Mouse (Mus musculus): Measurements from ENCODE around the gene Gm11213.

The Gm11213 gene

DNA sequence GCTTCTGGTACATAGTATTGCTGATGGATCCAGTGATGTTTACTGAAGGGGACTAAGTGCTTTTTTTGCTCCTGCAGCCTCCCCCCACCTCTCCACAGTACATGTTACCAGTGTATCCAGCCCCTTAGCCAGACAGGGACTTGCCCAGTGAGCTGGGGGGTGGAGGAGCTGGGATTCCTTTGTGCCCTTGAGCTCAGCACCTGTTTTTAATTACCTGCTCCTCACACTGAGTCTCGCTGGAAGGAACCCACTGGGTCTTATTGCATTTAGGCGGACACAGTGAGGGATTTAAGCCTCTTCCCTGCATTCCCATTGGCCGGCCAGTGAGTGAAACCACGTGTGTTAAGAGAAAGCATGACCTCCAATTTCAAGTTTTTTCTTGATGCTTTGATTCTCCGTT is 22.5 kb downstream of the Gm11213 start:
- no peak for ATAC-seq (ENCODE audit: insufficient number of reproducible peaks, low FRiP score, low TSS enrichment)

DNA sequence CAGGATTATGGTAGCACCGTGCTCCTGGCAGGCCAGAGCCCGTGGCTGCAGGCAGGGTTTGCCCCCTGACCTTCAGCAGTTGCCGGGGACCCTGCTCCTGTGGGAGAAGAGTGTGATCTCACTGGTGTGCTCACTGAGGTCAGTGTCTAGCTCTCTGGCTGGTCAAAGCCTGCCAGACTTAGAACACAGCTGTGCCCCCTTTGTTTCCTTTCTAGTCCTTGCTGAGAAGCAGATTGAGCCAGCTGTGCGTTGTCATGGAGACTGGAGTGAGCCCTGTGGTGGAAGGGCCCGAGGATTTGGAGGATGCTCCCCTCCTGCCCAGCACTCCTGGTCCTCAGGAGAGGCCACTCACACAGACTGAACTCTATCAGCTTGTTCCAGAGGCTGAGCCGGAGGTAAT is 25.0 kb downstream of the Gm11213 start:
- no peak for ATAC-seq (ENCODE audit: insufficient number of reproducible peaks, low FRiP score, low TSS enrichment)

DNA sequence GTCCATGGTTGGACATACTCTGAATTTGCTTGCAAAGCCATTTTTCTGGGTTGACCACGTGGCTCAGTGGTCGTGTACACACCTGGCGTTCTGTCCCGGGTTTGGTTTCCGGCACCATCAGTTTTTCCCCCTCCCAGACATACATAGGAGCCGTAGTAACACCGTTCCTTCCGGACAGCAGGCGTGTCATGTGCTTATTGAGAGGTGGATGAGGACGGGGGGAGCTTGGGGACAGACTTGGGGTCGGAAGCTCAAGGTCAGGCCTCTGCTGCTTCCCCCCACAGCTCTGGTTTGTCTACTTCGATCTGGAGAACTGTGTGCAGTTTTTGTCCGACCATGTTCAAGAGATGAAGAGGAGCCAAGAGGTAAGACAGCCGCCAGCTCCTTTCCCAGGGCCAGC is 25.4 kb downstream of the Gm11213 start:
- ATAC-seq (ENCODE audit: insufficient number of reproducible peaks, low FRiP score, low TSS enrichment): no peak

DNA sequence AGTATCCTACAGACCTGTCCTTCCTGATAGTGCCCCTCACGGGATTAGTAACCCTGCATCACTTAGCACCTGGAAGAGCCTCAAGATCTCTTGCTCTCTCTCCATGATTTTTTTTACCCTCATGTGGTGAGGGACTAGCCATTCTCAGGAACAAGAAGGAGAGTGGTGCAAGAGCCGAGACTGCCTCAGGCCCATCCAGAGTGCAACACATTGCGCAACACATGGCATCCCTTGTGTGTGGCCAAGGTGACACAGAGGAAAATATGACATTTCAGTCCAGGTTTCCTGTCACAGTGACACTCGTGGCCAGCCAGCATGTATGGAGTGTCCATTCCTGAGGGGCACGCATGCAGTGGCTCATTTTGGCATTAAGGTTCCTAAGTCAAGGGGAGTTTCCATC is 32.4 kb downstream of the Gm11213 start:
- ATAC-seq (ENCODE audit: insufficient number of reproducible peaks, low FRiP score, low TSS enrichment): no peak

DNA sequence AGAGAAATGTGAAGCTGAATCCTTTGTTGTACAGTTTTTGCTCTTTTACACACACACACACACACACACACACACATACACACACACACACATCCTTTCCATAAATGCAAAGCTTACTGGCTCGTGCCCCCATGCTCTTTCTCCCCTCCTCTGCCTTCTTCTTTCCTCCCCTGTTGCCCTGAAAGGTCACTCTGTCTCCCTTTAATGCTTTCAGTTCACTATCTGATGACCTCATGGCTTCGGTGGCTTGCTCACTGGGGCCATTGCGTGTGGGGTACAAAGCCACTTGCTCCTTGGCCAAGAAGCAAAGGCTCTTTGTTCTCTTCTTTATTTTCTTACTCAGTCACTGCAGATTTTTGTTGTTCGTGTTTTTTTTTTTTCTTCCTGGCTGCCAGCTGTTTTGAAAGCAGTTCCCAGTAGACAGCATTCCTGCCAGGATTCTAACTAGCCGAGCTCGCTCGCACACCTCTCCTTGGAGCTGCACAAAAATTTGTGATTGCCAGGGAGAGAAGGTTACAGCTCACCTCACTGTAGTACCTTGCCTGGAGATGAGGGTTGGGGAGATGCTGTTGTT is 34.8 kb downstream of the Gm11213 start:
- no peak for ATAC-seq (ENCODE audit: insufficient number of reproducible peaks, low FRiP score, low TSS enrichment)

DNA sequence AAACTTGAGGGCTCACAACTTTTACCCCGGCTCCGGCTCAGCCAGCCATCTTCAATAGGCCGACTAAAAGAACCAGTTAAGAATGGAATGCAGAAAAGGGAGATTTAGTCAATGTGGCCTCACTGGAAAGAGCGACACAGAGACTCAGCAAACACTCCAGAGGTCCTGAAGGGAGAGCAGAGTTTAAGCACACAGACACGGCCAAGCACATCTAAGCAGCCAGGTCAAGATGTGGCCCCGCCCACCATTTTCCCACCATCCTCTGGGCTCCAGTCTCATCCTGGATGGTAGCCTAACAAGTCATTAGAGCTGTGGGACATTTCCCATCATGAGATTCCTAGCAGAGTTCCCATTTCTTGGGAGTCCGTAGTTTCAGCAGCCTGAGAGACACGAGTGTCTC is 35.7 kb downstream of the Gm11213 start:
- no peak for ATAC-seq (ENCODE audit: insufficient number of reproducible peaks, low FRiP score, low TSS enrichment)

DNA sequence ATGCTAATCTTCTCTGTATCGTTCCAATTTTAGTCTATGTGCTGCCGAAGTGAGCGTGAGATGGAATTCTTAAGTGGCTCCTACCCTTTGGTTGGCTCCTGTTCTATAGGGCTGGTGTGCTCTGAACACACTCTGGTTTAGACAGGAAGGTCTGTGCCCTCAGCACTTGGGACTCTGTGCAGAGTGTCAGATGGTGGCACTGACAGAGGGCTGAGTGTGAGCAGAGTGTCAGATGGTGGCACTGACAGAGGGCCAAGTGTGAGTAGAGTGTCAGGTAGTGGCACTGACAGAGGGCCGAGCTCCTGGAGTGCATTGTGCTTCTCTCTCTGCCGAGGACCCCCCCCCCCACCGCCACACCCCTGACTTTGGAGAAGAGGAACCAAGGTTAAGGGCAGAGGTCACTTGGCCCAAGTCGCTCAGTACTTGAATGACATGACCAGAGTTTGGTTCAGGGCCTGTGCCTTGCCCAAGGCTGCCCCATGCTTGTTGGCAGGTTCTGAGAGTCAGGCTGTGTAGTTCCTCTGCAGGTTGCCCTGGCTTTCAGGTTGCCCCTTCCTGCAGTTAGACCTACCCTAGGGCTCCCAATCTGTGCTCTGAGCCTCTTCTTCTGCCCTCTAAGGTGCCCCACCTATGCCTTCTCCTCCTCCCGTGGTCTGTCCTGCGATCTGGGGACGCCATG is 37.2 kb downstream of the Gm11213 start:
- no peak for ATAC-seq (ENCODE audit: insufficient number of reproducible peaks, low FRiP score, low TSS enrichment)

DNA sequence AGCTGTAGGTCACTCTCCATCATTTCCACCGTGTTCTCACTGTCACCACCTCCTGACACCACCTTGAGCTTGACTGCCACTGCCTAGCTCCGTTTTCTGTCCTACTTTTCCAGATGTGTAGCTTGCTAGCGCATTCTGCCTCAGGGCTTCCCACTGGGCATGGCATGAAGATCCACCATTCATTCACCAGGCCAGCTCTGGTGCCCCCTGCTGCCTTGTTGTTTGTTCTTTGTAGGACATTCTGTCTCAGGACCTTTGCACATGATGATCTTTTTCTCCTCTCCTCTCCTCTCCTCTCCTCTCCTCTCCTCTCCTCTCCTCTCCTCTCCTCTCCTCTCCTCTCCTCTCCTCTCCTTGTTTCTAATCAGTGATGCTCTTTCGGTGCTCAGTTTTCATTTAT is 42.3 kb downstream of the Gm11213 start:
- ATAC-seq (ENCODE audit: insufficient number of reproducible peaks, low FRiP score, low TSS enrichment): no peak

DNA sequence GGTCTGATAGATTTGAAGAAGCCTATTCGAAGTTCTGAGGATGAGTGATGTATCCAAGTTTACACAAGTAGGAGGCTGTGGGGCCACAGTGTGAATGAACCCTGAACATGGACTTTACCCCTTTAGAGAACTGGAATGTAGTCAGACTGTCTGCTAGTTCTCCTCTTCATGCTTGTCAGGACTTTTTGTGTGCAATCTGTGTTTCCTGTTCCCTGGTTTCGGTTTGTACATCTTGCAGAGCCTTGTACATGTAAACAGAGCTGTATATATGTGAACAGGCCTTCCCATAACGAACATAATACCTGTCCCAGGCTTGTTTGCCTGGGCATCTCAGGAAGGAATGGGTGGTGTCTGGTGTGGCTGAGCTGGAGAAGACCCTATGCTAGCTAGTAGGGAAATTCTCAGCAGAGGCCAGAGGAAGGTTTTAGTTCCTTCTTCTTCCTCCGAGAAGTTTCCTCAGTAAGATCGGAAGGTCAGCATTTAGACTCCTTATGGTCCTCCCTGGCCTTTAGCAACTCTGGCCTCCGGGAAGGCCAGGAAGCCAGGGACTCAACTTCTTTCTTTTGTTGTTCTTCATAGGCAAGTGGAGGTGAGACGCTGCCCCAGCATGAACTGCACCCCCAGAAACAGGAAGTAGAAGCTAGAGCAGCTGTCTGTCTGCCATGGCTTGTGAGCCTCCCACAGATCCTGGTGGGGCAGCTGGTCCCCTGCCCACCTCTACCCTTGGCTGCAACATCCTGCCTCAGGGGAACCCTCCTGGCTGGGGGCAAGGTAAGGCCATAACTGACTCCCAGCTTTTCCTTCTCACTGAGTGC is 43.0 kb downstream of the Gm11213 start:
- ATAC-seq (ENCODE audit: insufficient number of reproducible peaks, low FRiP score, low TSS enrichment): no peak

DNA sequence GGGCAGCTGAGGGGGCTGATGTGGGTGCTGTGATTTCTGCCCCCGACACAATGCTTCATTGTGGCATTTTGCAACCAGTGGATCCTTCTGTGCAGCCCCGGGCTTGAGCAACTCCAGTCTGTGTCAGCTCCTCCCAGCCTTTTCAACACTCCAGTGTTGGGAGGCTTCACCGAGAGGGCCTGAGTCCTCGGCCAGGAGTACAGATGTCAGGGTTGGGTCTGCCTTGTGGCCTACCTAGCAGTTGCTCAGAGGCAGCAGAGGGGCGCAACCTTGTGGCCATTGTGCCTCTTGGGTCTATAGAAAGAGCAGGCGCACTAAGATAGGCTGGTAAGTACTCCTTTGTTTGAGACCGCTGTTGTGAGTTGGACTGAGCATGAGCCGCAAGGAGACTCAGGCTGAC is 45.0 kb downstream of the Gm11213 start:
- no peak for ATAC-seq (ENCODE audit: insufficient number of reproducible peaks, low FRiP score, low TSS enrichment)

DNA sequence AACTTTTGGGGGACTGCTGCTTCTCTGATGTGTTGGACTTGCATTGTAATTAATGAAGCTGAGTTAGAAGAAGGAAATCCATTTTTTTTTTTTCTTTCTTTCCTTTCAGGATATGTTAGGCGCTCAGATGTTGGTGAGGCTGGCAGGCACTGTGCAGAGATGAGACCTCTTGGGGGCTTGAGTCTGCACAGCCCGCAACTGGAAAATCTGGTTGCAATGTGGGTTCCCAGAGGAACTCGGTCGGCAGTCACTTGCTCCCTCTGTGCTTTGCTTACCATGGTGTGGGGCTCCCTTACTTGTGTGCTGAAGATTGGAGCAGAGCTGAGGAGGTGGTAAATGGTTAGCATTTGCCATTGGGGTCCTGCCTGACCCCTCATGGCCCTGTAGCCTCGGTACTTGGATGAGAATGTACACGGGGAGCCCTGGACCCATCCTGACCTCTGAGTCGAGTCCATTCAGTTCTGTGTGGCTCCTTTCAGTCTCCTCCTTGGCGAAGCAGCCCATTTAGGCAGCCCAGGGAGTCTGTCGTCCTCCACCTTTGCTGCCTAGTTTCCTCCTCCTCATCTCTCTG is 45.8 kb downstream of the Gm11213 start:
- ATAC-seq (ENCODE audit: insufficient number of reproducible peaks, low FRiP score, low TSS enrichment): peak; percentile 4; the same call in 1 of the 2 replicates

DNA sequence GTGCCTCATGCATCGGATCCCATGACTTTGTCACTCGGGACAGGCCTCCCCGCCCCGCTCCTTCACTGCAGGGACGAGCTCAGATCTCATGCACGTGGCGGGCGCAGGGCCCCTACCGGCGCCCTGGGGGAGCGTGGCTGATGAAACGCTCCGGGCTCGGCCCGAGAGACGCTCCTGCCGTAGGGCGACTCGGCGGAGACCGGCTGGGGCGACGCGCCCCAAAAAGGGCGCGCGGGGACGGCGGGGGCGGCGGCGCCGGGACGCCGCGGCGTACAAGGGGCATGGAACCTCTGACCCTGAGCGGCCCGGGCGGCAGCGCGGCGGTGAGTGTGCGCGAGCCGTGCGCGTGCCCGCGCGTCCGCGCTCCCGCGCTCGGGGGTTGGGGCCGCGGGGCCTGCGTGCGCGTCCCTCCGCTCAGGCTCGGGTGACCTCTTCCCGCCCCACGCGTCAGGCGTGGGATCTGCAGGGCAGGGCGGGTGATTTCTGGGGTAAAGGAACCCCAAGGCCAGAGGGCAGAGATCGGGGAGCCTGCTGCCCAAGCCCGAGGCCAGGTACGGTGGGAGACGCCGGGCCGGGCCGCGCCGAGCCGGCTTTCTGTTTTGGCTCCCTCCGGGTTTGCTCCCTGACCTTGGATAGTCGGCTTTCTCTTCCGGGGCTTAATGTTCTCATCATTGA is 46.5 kb downstream of the Gm11213 start, which contains the start of gene Tmem268:
Gene Tmem268 (plus strand): TSS at position 375 of the 675 bp plus-strand sequence.
- ATAC-seq (ENCODE audit: insufficient number of reproducible peaks, low FRiP score, low TSS enrichment): peak; percentile 83

DNA sequence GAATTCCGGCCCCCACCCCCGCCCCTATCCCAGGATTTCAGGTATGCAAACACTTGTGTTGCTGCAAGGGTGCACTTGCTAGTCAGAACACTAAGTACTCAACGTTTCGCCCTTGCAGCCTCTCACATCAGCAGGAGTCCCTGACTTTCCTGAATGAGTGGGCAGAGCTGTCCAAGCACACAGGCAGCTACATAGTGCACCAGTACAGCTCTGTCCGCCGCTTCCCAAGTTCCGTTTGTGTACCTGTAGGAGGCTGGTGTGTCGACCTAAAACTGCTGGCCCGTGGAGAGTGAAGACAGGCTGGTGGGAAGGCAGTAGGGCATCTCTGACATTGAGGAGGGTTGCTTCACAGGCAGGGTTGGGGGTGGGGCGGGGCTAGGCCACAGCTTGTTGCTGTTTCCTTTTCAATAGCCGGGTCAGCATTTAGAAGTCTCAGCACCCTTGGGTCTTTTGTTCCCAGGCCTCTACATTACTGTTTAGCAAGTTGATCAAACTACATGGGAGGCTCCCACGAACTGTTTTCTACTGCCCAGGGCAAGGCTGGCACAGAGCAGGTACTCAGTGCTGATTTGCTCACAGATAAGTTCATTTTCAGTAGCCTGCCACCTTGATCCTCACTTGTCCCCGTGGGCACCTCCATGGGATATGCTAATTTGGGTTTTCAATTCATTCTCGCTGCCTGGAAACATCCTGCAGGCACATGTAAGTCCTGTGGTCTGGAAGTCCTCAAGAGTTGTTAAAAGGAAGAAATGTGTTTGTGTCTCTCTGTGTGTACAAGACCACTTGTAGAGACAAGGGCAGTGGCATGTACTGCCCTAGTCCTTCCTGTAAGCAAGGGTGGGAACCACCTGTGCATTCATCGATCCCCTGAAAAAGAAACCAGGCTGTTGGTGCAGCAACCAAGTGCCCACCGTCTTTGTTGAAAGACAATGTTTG is 47.7 kb downstream of the Gm11213 start:
- no peak for ATAC-seq (ENCODE audit: insufficient number of reproducible peaks, low FRiP score, low TSS enrichment)

DNA sequence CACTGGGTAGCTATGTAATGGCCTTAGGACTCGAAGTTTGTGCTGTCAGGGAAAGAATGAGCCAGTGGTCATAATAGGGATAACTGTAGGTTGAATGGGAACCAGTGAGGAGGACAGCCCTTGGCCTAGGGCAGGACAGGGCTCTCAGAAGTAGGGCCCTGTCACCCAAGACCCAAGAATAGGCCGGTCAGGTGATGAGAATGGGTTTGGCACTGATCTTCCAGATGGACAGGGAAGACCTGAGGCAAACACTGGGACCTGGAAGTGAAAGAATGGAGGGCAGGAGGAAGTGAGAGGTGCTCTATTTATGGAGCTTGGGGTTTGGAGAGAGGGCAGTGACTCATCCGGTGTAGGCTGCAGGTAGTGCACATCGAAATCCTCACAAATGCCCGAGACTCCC is 48.4 kb downstream of the Gm11213 start:
- no peak for ATAC-seq (ENCODE audit: insufficient number of reproducible peaks, low FRiP score, low TSS enrichment)

DNA sequence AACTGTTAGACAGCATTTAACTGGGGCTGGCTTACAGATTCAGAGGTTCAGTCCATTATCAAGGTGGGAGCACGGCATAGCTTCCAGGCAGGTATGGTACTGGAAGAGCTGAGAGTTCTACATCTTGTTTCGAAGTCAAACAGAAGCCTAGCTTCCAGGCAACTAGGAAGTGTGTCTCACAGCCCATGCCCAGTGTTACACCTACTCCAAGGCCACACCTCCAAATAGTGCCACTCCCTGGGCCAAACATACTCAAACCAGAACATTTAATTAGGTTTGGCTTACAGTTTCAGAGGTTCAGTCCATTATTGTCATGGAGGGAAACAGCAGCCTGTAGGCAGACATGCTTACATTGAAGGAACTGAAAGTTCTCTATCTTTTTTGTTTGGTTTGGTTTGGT is 50.0 kb downstream of the Gm11213 start:
- no peak for ATAC-seq (ENCODE audit: insufficient number of reproducible peaks, low FRiP score, low TSS enrichment)

DNA sequence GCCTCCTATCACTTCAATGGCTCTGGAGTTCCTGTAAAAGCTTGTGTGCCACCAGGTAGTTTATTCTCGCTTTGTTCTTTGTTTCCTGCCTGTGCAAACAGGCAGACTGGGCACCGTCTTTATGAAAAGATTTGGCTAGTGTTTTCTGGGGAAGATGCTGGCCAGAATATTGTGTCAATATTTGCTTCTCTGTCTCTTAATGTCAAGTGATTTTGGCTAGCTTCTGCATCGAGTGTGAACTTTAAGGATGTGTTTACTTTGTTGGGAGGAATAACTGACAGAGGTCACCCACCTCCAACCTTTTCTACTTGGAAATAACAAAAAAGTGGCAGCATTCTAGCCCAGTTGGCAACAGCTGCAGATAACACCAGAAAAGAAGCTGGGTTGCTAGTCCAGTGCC is 50.4 kb downstream of the Gm11213 start:
- no peak for ATAC-seq (ENCODE audit: insufficient number of reproducible peaks, low FRiP score, low TSS enrichment)

DNA sequence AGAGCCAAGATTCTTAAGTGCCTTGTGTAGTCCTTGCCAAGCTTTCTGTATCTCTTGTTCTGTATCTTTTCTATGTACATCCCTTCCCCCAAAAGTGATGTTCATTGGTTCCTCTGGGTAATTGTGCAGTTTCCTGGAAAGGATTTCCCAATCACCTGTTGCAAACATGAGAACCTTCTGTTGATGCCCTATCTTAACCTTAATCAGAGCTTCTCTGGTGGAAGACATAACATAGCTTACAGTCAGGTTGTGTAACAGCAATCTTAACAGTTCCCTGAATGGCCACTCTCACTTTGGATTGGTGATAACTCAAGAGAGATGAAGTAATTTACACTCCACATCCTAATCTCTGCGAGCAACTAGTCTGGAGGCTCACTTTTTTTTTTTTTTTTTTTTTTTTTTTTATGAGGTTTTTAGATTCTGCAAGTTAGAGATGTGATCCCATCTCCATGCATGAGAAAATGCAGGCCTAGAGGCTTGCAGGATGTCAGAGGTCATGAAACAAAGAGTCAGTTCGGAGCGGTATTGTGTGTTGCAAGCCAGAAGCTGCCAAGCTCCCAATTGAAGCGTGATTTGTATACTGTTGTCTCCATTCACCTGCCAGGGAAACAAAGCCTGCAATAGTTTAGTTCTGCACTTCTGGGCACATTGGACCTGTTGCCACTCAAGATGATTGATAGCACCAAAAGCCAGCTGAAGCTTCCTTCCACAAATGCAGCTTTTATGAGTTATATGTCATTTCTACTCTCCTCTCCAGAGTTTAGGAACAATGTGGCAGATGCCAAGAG is 51.1 kb downstream of the Gm11213 start:
- ATAC-seq (ENCODE audit: insufficient number of reproducible peaks, low FRiP score, low TSS enrichment): no peak

DNA sequence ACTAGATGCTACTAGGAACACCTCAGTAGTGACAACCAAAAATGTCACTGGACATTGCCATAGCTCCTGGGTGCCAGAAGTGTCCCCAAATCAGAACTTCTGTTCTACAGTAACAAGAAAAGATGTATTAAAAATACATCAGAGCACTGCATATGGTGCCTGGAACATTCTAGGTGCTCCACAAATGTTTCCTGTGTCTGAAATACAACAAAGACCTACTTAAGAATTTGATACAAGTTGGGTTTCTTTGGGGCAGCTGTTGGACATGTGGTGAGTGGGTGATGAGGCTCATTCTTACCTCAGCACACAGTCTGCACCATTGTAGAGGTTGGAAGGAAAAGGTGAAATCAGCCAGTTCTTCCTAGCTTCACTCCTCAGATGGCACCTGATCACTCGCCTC is 52.2 kb downstream of the Gm11213 start:
- ATAC-seq (ENCODE audit: insufficient number of reproducible peaks, low FRiP score, low TSS enrichment): no peak

DNA sequence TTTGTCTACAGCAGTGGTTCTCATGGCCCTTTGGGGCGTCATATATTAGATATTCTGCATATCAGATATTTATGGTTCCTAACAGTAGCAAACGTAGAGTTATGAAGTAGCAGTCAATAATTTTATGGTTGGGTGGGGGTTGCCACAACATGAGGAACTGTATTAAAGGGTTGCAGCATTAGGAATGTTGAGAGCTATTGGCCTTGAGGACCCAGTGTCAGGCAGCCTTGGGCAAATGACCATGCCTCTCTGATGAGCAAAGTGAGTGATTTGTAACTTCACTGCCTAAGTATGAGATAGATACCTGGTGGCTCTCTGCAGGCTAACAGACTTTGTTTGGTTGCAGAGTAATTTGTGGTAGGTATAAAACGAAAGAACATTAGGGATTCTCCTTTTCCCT is 54.2 kb downstream of the Gm11213 start:
- ATAC-seq (ENCODE audit: insufficient number of reproducible peaks, low FRiP score, low TSS enrichment): no peak

Measured in cerebellum, adult (tissue).